Mouse (Mus musculus): ENCODE results near the gene Cabp5.
"Not testable (repeated sequence)": the region's sequence is repeated elsewhere in the genome, so short reads cannot be mapped to it uniquely, and the experiment has no call there.

Cabp5 gene

DNA sequence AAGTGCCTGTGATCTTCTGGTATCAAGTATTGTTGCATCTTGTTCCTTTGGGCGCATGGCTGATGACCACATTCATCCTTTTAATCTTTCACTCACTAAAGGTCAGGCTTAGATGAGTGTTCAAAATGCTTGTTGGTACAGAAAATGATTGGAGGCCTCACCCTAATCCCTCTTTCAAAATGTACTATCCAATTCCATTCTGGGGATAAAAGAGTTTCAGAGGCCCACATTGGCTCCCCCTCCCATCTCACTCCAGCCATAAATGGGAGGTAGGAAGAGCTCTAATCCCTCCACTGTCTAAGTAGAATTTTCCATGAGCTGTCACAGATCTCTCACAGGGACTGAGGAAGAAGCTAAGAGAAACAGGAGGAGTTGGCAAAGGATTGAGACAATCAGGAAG, at the start of gene Cabp5:
Cabp5 (plus strand) TSS at position 301 of the 400 bp plus-strand sequence.
- DNase-seq (ENCODE audit: low spot score), result no peak

DNA sequence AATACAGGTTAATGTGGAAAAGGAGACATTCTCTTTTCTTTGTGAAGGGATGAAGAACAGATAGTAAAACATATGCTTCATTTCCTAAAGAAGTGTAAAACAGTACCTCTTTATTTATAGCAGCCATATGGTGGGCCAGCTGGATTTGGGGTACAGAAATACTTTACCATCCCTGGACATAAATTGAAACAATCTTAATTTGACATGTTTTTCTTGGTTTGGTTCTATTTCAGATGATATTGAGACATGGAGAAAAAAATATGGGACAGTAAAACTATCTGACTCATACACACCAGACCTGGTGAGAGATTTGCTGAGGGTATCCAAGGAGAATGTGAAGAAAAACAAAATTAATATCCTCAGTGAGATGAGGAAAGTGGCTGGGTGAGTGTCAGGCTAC, 42.0 kb upstream of the Cabp5 start:
- no peak for DNase-seq (ENCODE audit: low spot score)

DNA sequence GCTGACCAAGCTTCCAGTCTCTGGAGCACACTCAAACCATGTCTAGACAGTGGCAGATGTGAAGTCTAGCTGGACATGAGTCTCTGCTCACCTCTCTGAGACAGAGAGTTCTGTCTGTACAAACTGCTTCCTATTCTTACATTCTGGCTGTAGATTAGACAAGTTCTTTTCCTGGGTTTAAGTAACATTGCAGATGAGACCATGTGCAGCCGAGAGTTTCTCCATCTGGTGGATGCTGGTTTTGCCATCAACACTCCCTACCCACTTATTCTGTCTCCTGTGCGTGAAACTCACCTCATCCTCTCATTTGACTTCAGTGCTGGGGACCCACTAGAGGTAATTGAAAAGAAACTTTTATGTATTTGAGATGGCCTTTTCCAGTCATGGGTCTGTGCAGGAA, 17.3 kb upstream of the Cabp5 start:
- DNase-seq (ENCODE audit: low spot score), result no peak

DNA sequence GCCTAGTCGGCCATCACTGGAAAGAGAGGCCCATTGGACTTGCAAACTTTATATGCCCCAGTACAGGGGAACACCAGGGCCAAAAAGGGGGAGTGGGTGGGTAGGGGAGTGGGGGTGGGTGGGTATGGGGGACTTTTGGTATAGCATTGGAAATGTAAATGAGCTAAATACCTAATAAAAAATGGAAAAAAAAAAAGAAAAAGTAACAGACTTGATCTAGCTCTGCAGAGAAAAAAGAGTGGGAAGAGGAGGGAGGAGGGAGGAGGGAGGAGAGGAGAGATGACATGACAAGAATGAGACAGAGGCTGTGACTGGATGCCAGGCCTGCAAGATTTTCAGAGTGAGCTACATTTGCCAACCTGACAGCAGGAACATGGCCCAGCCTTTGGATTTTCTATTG, 52.6 kb downstream of the Cabp5 start, which contains the start of gene Bsph1:
Bsph1 (plus strand) TSS at position 301 of the 400 bp plus-strand sequence.
- DNase-seq (ENCODE audit: low spot score), result not testable (repeated sequence)

Measured in ovary, postnatal 10 days (tissue).